8 mouse cellular contexts compared by ENCODE assay signal in genomic region chr17:5295948-5296262, GRCm38 (mm10).
A peak's percentile ranks its signal among the peaks of the same experiment; 100 is the strongest.
DNase-seq lines count a peak whose midpoint lies in the region; ATAC-seq and TF ChIP-seq lines count a peak whose summit lies in the region.
"Had no signal": no experiment of that assay in that cellular context is flagged by ENCODE, and none has a peak within 500 bp of the region (broad histone marks: within the 10 kb centered on the region; RNA-seq: fewer than 3 reads in every experiment).

No protein-coding gene starts in this region.

- H3K36me3 ChIP-seq in liver, postnatal 0 days (replicated peaks; ENCODE audit: insufficient read depth, low read length): peaks cover 10% of the 10 kb centered on the region
- peaks cover 6% of the 10 kb centered on the region for H3K36me3 ChIP-seq in liver, embryonic 11.5 days (ENCODE audit: control insufficient read depth, insufficient read depth, low read length)
- H3K36me3 ChIP-seq in forebrain, embryonic 12.5 days (replicated peaks): peaks cover 7% of the 10 kb centered on the region
- peaks cover 10% of the 10 kb centered on the region for H3K36me3 ChIP-seq in hindbrain, embryonic 14.5 days (replicated peaks; ENCODE audit: control insufficient read depth, insufficient read depth)

- 65% methylated on average over 7 of the region's 7 CpGs for WGBS in liver, postnatal 0 days (ENCODE audit: insufficient replicate concordance)
- 91% methylated on average over 7 of the region's 7 CpGs for WGBS in liver, embryonic 11.5 days
- WGBS in forebrain, embryonic 12.5 days: 72% methylated on average over 7 of the region's 7 CpGs
- WGBS in hindbrain, embryonic 14.5 days: 68% methylated on average over 7 of the region's 7 CpGs
- WGBS in olfactory bulb, adult 2 months: 50% methylated on average over 7 of the region's 7 CpGs

- no peaks in the 10 kb centered on the region for H3K9me3 ChIP-seq in liver, postnatal 0 days (ENCODE audit: low read length)
- H3K9me3 ChIP-seq in liver, embryonic 11.5 days (ENCODE audit: control insufficient read depth, low read length): no peaks in the 10 kb centered on the region
- H3K9me3 ChIP-seq in forebrain, embryonic 12.5 days: no peaks in the 10 kb centered on the region
- no peaks in the 10 kb centered on the region for H3K9me3 ChIP-seq in hindbrain, embryonic 14.5 days (ENCODE audit: control insufficient read depth, low read length)

- H3K4me1 ChIP-seq in liver, postnatal 0 days (ENCODE audit: insufficient read depth): peaks cover 7% of the 10 kb centered on the region
- H3K4me1 ChIP-seq in liver, embryonic 11.5 days (replicated peaks; ENCODE audit: control insufficient read depth, insufficient read depth, low read length): no peaks in the 10 kb centered on the region
- peaks cover 48% of the 10 kb centered on the region for H3K4me1 ChIP-seq in forebrain, embryonic 12.5 days
- peaks cover 45% of the 10 kb centered on the region for H3K4me1 ChIP-seq in hindbrain, embryonic 14.5 days (replicated peaks; ENCODE audit: control insufficient read depth, insufficient read depth, low read length)
- peaks cover 32% of the 10 kb centered on the region for H3K4me1 ChIP-seq in olfactory bulb, adult 2 months (ENCODE audit: control insufficient read depth, insufficient read depth, low read length)

- no peak; the same call in none of the 2 replicates for ATAC-seq in liver, postnatal 0 days
- ATAC-seq in liver, embryonic 11.5 days (replicated peaks; ENCODE audit: low FRiP score): no peak
- ATAC-seq in forebrain, embryonic 12.5 days (ENCODE audit: low FRiP score): no peak
- ATAC-seq in hindbrain, embryonic 14.5 days (ENCODE audit: low FRiP score): no peak

- no peaks in the 10 kb centered on the region for H3K27me3 ChIP-seq in liver, postnatal 0 days (ENCODE audit: insufficient read depth, low read length)
- no peaks in the 10 kb centered on the region for H3K27me3 ChIP-seq in liver, embryonic 11.5 days (replicated peaks; ENCODE audit: control insufficient read depth, insufficient read depth, low read length)
- H3K27me3 ChIP-seq in forebrain, embryonic 12.5 days: no peaks in the 10 kb centered on the region
- H3K27me3 ChIP-seq in hindbrain, embryonic 14.5 days (ENCODE audit: control insufficient read depth, insufficient read depth, low read length): no peaks in the 10 kb centered on the region

- TF ChIP-seq CTCF in liver, postnatal 0 days (IDR thresholded peaks at IDR 0.05; ENCODE audit: low read depth): no peak
- no peak for TF ChIP-seq CTCF in olfactory bulb, adult 2 months (IDR thresholded peaks at IDR 0.05; ENCODE audit: insufficient read depth, low read depth, low read length)

- H3K27ac ChIP-seq in liver, postnatal 0 days (ENCODE audit: low read depth): peak overlapping the region; percentile 84
- no peak overlapping the region for H3K27ac ChIP-seq in liver, embryonic 11.5 days (ENCODE audit: low read depth, low read length)
- peak overlapping the region; percentile 75 for H3K27ac ChIP-seq in forebrain, embryonic 12.5 days
- H3K27ac ChIP-seq in hindbrain, embryonic 14.5 days: peak overlapping the region; percentile 62
- peak overlapping the region; percentile 79 for H3K27ac ChIP-seq in olfactory bulb, adult 2 months (ENCODE audit: insufficient read depth, low read depth, low read length)
- H3K27ac ChIP-seq: macrophage had no signal

- no peak for TF ChIP-seq POLR2A in olfactory bulb, adult 2 months (IDR thresholded peaks at IDR 0.05; ENCODE audit: insufficient read depth, low read depth, low read length)

- peak overlapping the region; percentile 15; the same call in 1 of the 2 replicates for H3K4me2 ChIP-seq in liver, postnatal 0 days (ENCODE audit: low read depth, low read length)
- no peak overlapping the region for H3K4me2 ChIP-seq in liver, embryonic 11.5 days
- no peak overlapping the region for H3K4me2 ChIP-seq in forebrain, embryonic 12.5 days
- H3K4me2 ChIP-seq in hindbrain, embryonic 14.5 days (replicated peaks): no peak overlapping the region; the same call in 1 of the 2 replicates

- no peak for DNase-seq in liver, postnatal 0 days
- no peak for DNase-seq in liver, embryonic 11.5 days (ENCODE audit: low spot score)
- no peak for DNase-seq in hindbrain, embryonic 14.5 days (ENCODE audit: low spot score)
- DNase-seq in ovary, postnatal 14 days (ENCODE audit: low spot score): no peak
- no peak for DNase-seq in right cerebral cortex, postnatal 14 days

- H3K4me3 ChIP-seq in liver, postnatal 0 days (ENCODE audit: low read depth, low read length): no peak overlapping the region
- no peak overlapping the region for H3K4me3 ChIP-seq in liver, embryonic 11.5 days (ENCODE audit: low read depth, low read length)
- H3K4me3 ChIP-seq in forebrain, embryonic 12.5 days (replicated peaks): no peak overlapping the region
- H3K4me3 ChIP-seq in hindbrain, embryonic 14.5 days (replicated peaks; ENCODE audit: low read length): no peak overlapping the region
- no peak overlapping the region for H3K4me3 ChIP-seq in olfactory bulb, adult 2 months (ENCODE audit: insufficient read depth, low read depth, low read length)

- no peak overlapping the region for H3K9ac ChIP-seq in liver, postnatal 0 days (replicated peaks)
- no peak overlapping the region for H3K9ac ChIP-seq in liver, embryonic 11.5 days (ENCODE audit: low read depth, low read length)
- H3K9ac ChIP-seq in forebrain, embryonic 12.5 days: no peak overlapping the region
- no peak overlapping the region for H3K9ac ChIP-seq in hindbrain, embryonic 14.5 days

- TF ChIP-seq EP300 in liver, postnatal 0 days (IDR thresholded peaks at IDR 0.05; ENCODE audit: low read depth): no peak
